In the genomic region with DNA sequence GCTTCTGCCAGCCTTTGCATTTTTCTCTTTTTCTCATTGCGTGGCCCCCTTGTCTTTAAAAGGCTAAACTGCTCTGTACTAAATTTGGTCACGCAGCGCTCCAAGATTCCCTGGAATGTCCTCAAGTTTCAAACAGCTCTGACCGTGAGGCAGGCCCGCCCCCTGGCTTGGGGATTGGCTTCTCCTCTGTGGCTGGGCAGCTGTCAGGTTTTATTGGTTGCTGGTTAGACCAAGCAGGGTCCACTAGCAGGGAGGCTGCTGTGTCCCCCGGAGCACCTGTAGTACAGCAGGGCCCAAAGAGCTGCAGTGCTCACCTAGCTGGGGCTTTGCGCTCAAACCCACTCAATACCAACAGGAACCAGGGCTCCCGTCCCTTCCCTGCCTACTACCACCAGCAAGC, we compare ENCODE assay signal across 8 mouse cellular contexts. TPM values are rescaled to one million over a fixed set of nuclear protein-coding genes. Genes with fewer than 3 reads are reported as not detected.
DNase-seq lines count a peak whose midpoint lies in the region; ATAC-seq and TF ChIP-seq lines count a peak whose summit lies in the region.

A gene (plus strand): TSS at position 237 of the 400 bp plus-strand sequence.

- peak within 1 kb of the TSS; percentile 67 for H3K4me2 ChIP-seq in heart, embryonic 12.5 days
- no peak within 1 kb of the TSS for H3K4me2 ChIP-seq in forebrain, embryonic 15.5 days (replicated peaks)

- TF ChIP-seq CTCF in brain, embryonic 14.5 days (IDR thresholded peaks at IDR 0.05; ENCODE audit: borderline replicate concordance, extremely low read depth, insufficient read depth, insufficient read length) = no peak

- no peaks in the 10 kb centered on the region for H3K9me3 ChIP-seq in heart, embryonic 12.5 days (replicated peaks)
- no peaks in the 10 kb centered on the region for H3K9me3 ChIP-seq in forebrain, embryonic 15.5 days

- 0 out of 2 replicates have a peak, but pooled peaks cover 9% of the 10 kb centered on the region for H3K27me3 ChIP-seq in heart, embryonic 12.5 days (replicated peaks)
- no peaks in the 10 kb centered on the region for H3K27me3 ChIP-seq in forebrain, embryonic 15.5 days

- DNase-seq in cerebellum, postnatal 10 days = peak; percentile 17 to 20
- no peak for DNase-seq in cerebellum, postnatal 25 days
- peak; percentile 38 for DNase-seq in brain, embryonic 14.5 days (ENCODE audit: low read depth)
- DNase-seq in kidney, postnatal 36 days = peak; percentile 79 to 82
- DNase-seq in ovary, postnatal 36 days (ENCODE audit: low spot score) = peak; percentile 52

- WGBS in heart, embryonic 12.5 days = 11% methylated on average over 8 of the region's 8 CpGs
- WGBS in forebrain, embryonic 15.5 days = 18% methylated on average over 8 of the region's 8 CpGs

- no peak for TF ChIP-seq POLR2A in brain, embryonic 14.5 days (IDR thresholded peaks at IDR 0.05; ENCODE audit: borderline replicate concordance, extremely low read depth, insufficient read depth, insufficient read length, poor library complexity, severe bottlenecking)

- ATAC-seq in heart, embryonic 12.5 days (ENCODE audit: insufficient number of reproducible peaks, low FRiP score) = peak; percentile 45; the same call in 1 of the 2 replicates
- no peak for ATAC-seq in erythroblast, adult 5-6 weeks (replicated peaks; ENCODE audit: low FRiP score, poor library complexity, severe bottlenecking)
- ATAC-seq in forebrain, embryonic 15.5 days (replicated peaks) = no peak

- 0 out of 2 replicates have a peak within 1 kb of the TSS, but pooled peaks have one; percentile 5 for H3K27ac ChIP-seq in heart, embryonic 12.5 days (ENCODE audit: poor library complexity, severe bottlenecking)
- no peak within 1 kb of the TSS for H3K27ac ChIP-seq in forebrain, embryonic 15.5 days (replicated peaks)

- peaks cover 9% of the 10 kb centered on the region for H3K4me1 ChIP-seq in heart, embryonic 12.5 days (replicated peaks)
- no peaks in the 10 kb centered on the region for H3K4me1 ChIP-seq in forebrain, embryonic 15.5 days

- H3K4me3 ChIP-seq in heart, embryonic 12.5 days = peak within 1 kb of the TSS; percentile 29
- no peak within 1 kb of the TSS for H3K4me3 ChIP-seq in forebrain, embryonic 15.5 days

- no peaks in the 10 kb centered on the region for H3K36me3 ChIP-seq in heart, embryonic 12.5 days
- no peaks in the 10 kb centered on the region for H3K36me3 ChIP-seq in forebrain, embryonic 15.5 days

- H3K9ac ChIP-seq in heart, embryonic 12.5 days = peak within 1 kb of the TSS; percentile 50; the same call in 1 of the 2 replicates
- no peak within 1 kb of the TSS for H3K9ac ChIP-seq in forebrain, embryonic 15.5 days (replicated peaks)

RNA-seq across cellular contexts. Expression of the gene that starts here (rescaled TPM):
- polyA plus RNA-seq in brain, embryonic 14.5 days (2012; rRNA removed) = 0.08 and 0.30 TPM in 2 replicates
- polyA plus RNA-seq in heart, embryonic 12.5 days (2016; fragmentation: Nextera tagmentation; extraction: Ambion mirVana) = 1.3 and 1.5 TPM in 2 replicates
- not detected in 2 replicates for total RNA-seq in erythroblast, adult 5-6 weeks (2015; ENCODE audit: low replicate concordance)
- not detected in 2 replicates for total RNA-seq in erythroblast, adult 5-6 weeks (2017; ENCODE audit: low replicate concordance)
- 0.27 and 0.42 TPM in 2 replicates for polyA plus RNA-seq in forebrain, embryonic 15.5 days (2015; fragmentation: Nextera tagmentation; extraction: Ambion mirVana)

Comparison
In these comparisons a context has a peak if more than half of its experiments do, and no peak if none do; other contexts are left out.
1. DNase-seq: peak in cerebellum, postnatal 10 days (2 of 2), kidney, postnatal 36 days (2 of 2) and ovary, postnatal 36 days (single experiment); none in cerebellum, postnatal 25 days (0 of 2).
2. Peak in DNase-seq in brain, embryonic 14.5 days; RNA of the gene not detected or under 1 TPM.